Mouse (Mus musculus): ENCODE measurements around the gene Eapp. TPM values are rescaled to one million over a fixed set of nuclear protein-coding genes. Genes with fewer than 3 reads are reported as not detected.
A peak's percentile ranks its signal among the peaks of the same experiment; 100 is the strongest.

Eapp gene
- total RNA-seq, 1 experiment = 37.8 TPM

DNA sequence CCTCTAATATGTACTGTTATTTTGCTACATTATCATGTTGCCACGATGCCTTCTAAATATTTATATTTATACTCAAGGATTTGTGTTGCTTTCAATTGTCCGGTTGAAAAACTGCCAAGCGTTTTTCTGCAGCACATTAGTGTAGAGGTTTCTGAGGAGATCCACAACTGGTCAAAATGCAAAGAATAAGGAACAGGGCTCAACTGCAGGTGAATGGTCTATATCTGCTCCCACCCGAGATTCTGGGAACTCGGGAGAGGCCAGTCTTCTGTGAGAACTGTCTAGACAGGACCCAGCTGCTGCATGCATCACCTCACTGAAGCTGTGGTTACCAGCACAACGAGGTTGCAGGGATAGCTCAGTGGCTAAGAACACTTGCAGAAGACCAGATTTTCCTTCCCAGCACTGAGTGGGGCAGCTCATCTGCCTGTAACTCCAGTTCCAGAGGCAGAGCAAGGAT, 2.1 kb upstream of the Eapp start:
- no peak for DNase-seq (ENCODE audit: low read depth, low spot score)
- no peak overlapping the region for H3K9ac ChIP-seq (ENCODE audit: insufficient read depth, low read depth, low read length, poor library complexity, severe bottlenecking)
- no peak overlapping the region for H3K4me3 ChIP-seq (ENCODE audit: insufficient read depth in 1 of 2, low read depth in 1 of 2, low read length in 2 of 2, poor library complexity in 1 of 2, severe bottlenecking in 1 of 2)
- in situ Hi-C loops (cut with MboI; ENCODE audit: low sequenced_read_pairs in 2 of 2, unreplicated experiment in 2 of 2) = no loop called here
- no peaks in the 10 kb centered on the region for H3K36me3 ChIP-seq (ENCODE audit: control insufficient read depth, insufficient read depth, low read length, poor library complexity, severe bottlenecking)
- no peaks in the 10 kb centered on the region for H3K4me1 ChIP-seq (ENCODE audit: control insufficient read depth in 2 of 2, insufficient read depth in 2 of 2, low read length in 2 of 2, poor library complexity in 1 of 2)
- H3K27ac ChIP-seq (ENCODE audit: insufficient read depth, low read depth, low read length, poor library complexity, severe bottlenecking) = no peak overlapping the region
- no peaks in the 10 kb centered on the region for H3K9me3 ChIP-seq (ENCODE audit: control insufficient read depth, insufficient read depth, low read depth, low read length)
- no peak for TF ChIP-seq CHD2 (IDR thresholded peaks at IDR 0.05; ENCODE audit: low read depth, low read length)
- no peak for TF ChIP-seq MAFK (IDR thresholded peaks at IDR 0.05; ENCODE audit: insufficient read depth, low read depth, low read length)
- no peak for TF ChIP-seq HCFC1 (IDR thresholded peaks at IDR 0.05; ENCODE audit: borderline replicate concordance, insufficient read depth, low read length)
- no peak for TF ChIP-seq ZNF384 (IDR thresholded peaks at IDR 0.05; ENCODE audit: low read depth, low read length)
- no peak for TF ChIP-seq ZC3H11A (IDR thresholded peaks at IDR 0.05; ENCODE audit: borderline replicate concordance, low read depth, low read length)

DNA sequence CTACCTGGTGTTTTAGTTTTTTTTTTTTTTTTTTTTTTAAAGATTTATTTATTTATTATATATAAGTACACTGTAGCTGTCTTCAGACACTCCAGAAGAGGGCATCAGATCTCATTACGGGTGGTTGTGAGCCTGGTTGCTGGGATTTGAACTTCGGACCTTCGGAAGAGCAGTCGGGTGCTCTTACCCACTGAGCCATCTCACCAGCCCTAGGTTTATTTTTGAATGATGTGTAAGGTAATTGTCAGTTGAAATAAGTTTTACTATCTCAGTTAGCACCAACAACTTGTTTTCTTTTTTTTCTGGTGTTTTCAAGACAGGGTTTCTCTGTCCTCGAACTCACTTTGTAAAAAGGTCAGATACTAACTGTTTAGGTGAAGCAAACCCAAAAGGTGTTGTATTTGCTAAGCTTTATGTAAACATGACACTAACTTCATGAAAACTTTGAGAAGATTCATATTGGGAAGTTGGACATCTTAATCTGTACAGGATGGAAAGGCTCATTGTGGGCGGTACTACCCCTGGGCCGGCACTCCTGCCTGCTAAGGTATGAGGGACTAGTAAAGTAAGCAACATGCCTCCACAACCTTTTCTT, 1.4 kb upstream of the Eapp start:
- Histone ChIP-seq H3K4me3 (ENCODE audit: insufficient read depth in 1 of 2, low read depth in 1 of 2, low read length in 2 of 2, poor library complexity in 1 of 2, severe bottlenecking in 1 of 2) (no peak overlapping the region), H3K27ac (ENCODE audit: insufficient read depth, low read depth, low read length, poor library complexity, severe bottlenecking) (no peak overlapping the region), H3K9ac (ENCODE audit: insufficient read depth, low read depth, low read length, poor library complexity, severe bottlenecking) (no peak overlapping the region), H3K36me3 (ENCODE audit: control insufficient read depth, insufficient read depth, low read length, poor library complexity, severe bottlenecking) (peaks cover under 1% of the 10 kb centered on the region; the same call in 1 of the 2 replicates), H3K4me1 (ENCODE audit: control insufficient read depth in 2 of 2, insufficient read depth in 2 of 2, low read length in 2 of 2, poor library complexity in 1 of 2) (no peaks in the 10 kb centered on the region), H3K9me3 (ENCODE audit: control insufficient read depth, insufficient read depth, low read depth, low read length) (no peaks in the 10 kb centered on the region)
- peak; percentile 40 for DNase-seq (ENCODE audit: low read depth, low spot score)
- in situ Hi-C loops (cut with MboI; ENCODE audit: low sequenced_read_pairs in 2 of 2, unreplicated experiment in 2 of 2) = no loop called here
- TF ChIP-seq ZNF384 (IDR thresholded peaks at IDR 0.05; ENCODE audit: low read depth, low read length) (no peak), ZC3H11A (IDR thresholded peaks at IDR 0.05; ENCODE audit: borderline replicate concordance, low read depth, low read length) (no peak), MAFK (IDR thresholded peaks at IDR 0.05; ENCODE audit: insufficient read depth, low read depth, low read length) (no peak), HCFC1 (IDR thresholded peaks at IDR 0.05; ENCODE audit: borderline replicate concordance, insufficient read depth, low read length) (no peak), CHD2 (IDR thresholded peaks at IDR 0.05; ENCODE audit: low read depth, low read length) (no peak)

DNA sequence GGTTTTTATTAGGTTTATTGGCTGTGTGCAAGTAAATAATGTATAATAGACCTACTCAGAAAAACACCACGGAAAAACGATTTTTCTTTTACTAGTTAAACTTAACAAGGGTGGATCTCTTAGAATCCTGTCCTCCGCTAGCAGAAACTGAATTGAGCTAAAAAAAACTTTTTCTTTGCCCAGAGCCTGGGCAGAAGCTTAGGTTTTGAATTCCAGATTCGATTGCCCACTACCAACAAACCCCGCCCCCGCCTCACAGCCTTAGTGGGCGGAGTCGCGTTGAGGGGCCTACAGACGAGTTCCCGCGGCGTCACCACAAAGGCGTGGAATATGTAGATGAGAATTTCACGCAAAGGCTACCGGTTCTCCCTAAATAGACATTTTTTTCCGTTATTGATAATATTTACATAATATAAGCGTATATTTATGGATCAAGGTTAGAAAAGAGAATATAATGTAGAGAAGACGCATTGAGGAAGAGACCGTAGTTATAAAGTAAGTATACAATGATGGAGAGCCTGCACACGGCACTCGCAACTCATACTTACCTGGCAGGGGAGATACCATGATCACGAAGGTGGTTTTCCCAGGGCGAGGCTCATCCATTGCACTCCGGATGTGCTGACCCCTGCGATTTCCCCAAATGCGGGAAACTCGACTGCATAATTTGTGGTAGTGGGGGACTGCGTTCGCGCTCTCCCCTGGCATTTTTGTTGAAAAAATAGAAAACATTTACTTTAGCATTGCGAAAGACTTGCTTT, 725 bp upstream of the Eapp start:
- H3K27ac ChIP-seq (ENCODE audit: insufficient read depth, low read depth, low read length, poor library complexity, severe bottlenecking) = peak overlapping the region; percentile 58; the same call in 1 of the 2 replicates
- TF ChIP-seq MAFK (IDR thresholded peaks at IDR 0.05; ENCODE audit: insufficient read depth, low read depth, low read length) (0 out of 2 replicates have a peak, but pooled peaks have one; percentile 32), CHD2 (IDR thresholded peaks at IDR 0.05; ENCODE audit: low read depth, low read length) (no peak), ZNF384 (IDR thresholded peaks at IDR 0.05; ENCODE audit: low read depth, low read length) (peak; percentile 94), ZC3H11A (IDR thresholded peaks at IDR 0.05; ENCODE audit: borderline replicate concordance, low read depth, low read length) (no peak), HCFC1 (IDR thresholded peaks at IDR 0.05; ENCODE audit: borderline replicate concordance, insufficient read depth, low read length) (peak; percentile 81)
- peak overlapping the region; percentile 83 to 92 for H3K4me3 ChIP-seq (ENCODE audit: insufficient read depth in 1 of 2, low read depth in 1 of 2, low read length in 2 of 2, poor library complexity in 1 of 2, severe bottlenecking in 1 of 2)
- H3K4me1 ChIP-seq (ENCODE audit: control insufficient read depth in 2 of 2, insufficient read depth in 2 of 2, low read length in 2 of 2, poor library complexity in 1 of 2) = no peaks in the 10 kb centered on the region
- in situ Hi-C loops (cut with MboI; ENCODE audit: low sequenced_read_pairs in 2 of 2, unreplicated experiment in 2 of 2) = no loop called here
- H3K36me3 ChIP-seq (ENCODE audit: control insufficient read depth, insufficient read depth, low read length, poor library complexity, severe bottlenecking) = peaks cover 2% of the 10 kb centered on the region; the same call in 1 of the 2 replicates
- DNase-seq (ENCODE audit: low read depth, low spot score) = peak; percentile 92
- peak overlapping the region; percentile 83 for H3K9ac ChIP-seq (ENCODE audit: insufficient read depth, low read depth, low read length, poor library complexity, severe bottlenecking)
- H3K9me3 ChIP-seq (ENCODE audit: control insufficient read depth, insufficient read depth, low read depth, low read length) = no peaks in the 10 kb centered on the region

DNA sequence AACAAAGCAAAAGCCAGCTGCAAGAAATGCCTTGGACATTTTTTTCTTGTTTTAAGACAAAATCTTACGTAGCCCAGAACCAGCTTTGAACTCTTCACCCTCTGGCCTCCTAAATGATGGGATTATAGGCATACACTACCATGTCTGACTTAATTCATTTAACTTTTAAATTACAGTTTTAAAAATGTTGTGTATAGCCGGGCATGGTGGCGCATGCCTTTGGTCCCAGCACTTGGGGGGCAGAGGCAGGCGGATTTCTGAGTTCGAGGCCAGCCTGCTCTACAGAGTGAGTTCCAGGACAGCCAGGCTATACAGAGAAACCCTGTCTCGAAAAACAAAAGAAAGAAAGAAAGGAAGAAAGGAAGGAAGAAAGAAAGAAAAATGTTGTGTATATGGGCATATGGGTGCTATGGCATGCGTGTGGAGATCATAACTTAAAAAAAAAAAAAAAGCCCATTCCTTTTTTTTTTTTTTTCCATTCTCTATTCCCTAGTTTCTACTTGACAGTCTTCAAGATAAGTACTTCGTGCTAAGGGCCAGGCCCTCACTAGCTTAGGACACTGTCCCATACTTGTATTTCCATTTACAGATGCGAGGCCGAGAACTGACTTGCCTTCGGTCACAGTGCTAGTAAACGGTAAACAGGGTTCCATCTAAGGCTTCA, 718 bp downstream of the Eapp start:
- Histone ChIP-seq H3K9ac (ENCODE audit: insufficient read depth, low read depth, low read length, poor library complexity, severe bottlenecking) (peak overlapping the region; percentile 96), H3K27ac (ENCODE audit: insufficient read depth, low read depth, low read length, poor library complexity, severe bottlenecking) (no peak overlapping the region), H3K9me3 (ENCODE audit: control insufficient read depth, insufficient read depth, low read depth, low read length) (no peaks in the 10 kb centered on the region), H3K36me3 (ENCODE audit: control insufficient read depth, insufficient read depth, low read length, poor library complexity, severe bottlenecking) (peaks cover 5% of the 10 kb centered on the region), H3K4me3 (ENCODE audit: insufficient read depth in 1 of 2, low read depth in 1 of 2, low read length in 2 of 2, poor library complexity in 1 of 2, severe bottlenecking in 1 of 2) (peak overlapping the region; percentile 83 to 92), H3K4me1 (ENCODE audit: control insufficient read depth in 2 of 2, insufficient read depth in 2 of 2, low read length in 2 of 2, poor library complexity in 1 of 2) (no peaks in the 10 kb centered on the region)
- TF ChIP-seq MAFK (IDR thresholded peaks at IDR 0.05; ENCODE audit: insufficient read depth, low read depth, low read length) (no peak), ZNF384 (IDR thresholded peaks at IDR 0.05; ENCODE audit: low read depth, low read length) (peak; percentile 67; the same call in 1 of the 2 replicates), CHD2 (IDR thresholded peaks at IDR 0.05; ENCODE audit: low read depth, low read length) (no peak), ZC3H11A (IDR thresholded peaks at IDR 0.05; ENCODE audit: borderline replicate concordance, low read depth, low read length) (no peak)
- no peak for DNase-seq (ENCODE audit: low read depth, low spot score)
- in situ Hi-C loops (cut with MboI; ENCODE audit: low sequenced_read_pairs in 2 of 2, unreplicated experiment in 2 of 2) = no loop called here

All from ES-E14 (cell line).